Mouse (Mus musculus) liver, embryonic 14.5 days (tissue): ENCODE data around the gene Tdrkh. TPM values are rescaled to one million over a fixed set of nuclear protein-coding genes. Genes with fewer than 3 reads are reported as not detected.

ENCODE experiments used
- ATAC-seq: fragments of 200-750 bp; cut with Nextera tagmentation; 2 replicates; pipeline ENCODE4 v1.8.0; 2017; ENCODE audit warnings: moderate number of reproducible peaks, mild to moderate bottlenecking, moderate library complexity; ENCODE audit not compliant: insufficient read depth
- DNase-seq, 3 experiments: peaks; one replicate each; pipeline ENCODE4 v3.0.0-alpha.2; 2012 to 2013; ENCODE audit warnings: low read depth in 3 of 3, low spot score in 3 of 3
- H3K27ac ChIP-seq: fragments of 300-500 bp; sonication (generic); 2 replicates; pipeline ENCODE4 v1.5.1; 2014; ENCODE audit warnings: moderate library complexity, mild to moderate bottlenecking, control low read depth, inconsistent platforms
- H3K27me3 ChIP-seq: fragments of 300-500 bp; sonication (generic); 2 replicates; pipeline ENCODE4 v1.6.1; 2014; ENCODE audit warnings: mild to moderate bottlenecking, low read length, moderate library complexity; ENCODE audit not compliant: control insufficient read depth, insufficient read depth
- H3K36me3 ChIP-seq: fragments of 300-500 bp; sonication (generic); replicated peaks from 2 replicates; pipeline ENCODE4 v1.6.1; 2014; ENCODE audit warnings: low read depth; ENCODE audit not compliant: control insufficient read depth, insufficient read depth
- H3K4me1 ChIP-seq, 2 experiments: fragments of 200-500 bp in 1 of 2; fragments of 300-500 bp in 1 of 2; sonication (generic) in 1 of 2; replicated peaks; 2 replicates each; pipeline ENCODE4 v1.6.1; 2012 to 2014; ENCODE audit warnings: antibody characterized with exemption in 1 of 2, inconsistent platforms in 1 of 2, low read length in 1 of 2; ENCODE audit not compliant: control insufficient read depth in 2 of 2, insufficient read depth in 2 of 2
- H3K4me2 ChIP-seq: fragments of 300-500 bp; sonication (generic); 2 replicates; pipeline ENCODE4 v1.6.1; 2014; ENCODE audit warnings: low read depth, mild to moderate bottlenecking, control low read depth, moderate library complexity
- H3K4me3 ChIP-seq, 2 experiments: fragments of 200-500 bp in 1 of 2; fragments of 300-500 bp in 1 of 2; sonication (generic) in 1 of 2; 2 replicates each; pipeline ENCODE4 v1.5.1; 2012 to 2014; ENCODE audit warnings: low read depth in 2 of 2, low read length in 2 of 2, mild to moderate bottlenecking in 2 of 2, control low read depth in 1 of 2, inconsistent platforms in 1 of 2, moderate library complexity in 1 of 2; ENCODE audit not compliant: insufficient read depth in 1 of 2
- H3K9ac ChIP-seq: fragments of 300-500 bp; sonication (generic); replicated peaks from 2 replicates; pipeline ENCODE4 v1.6.1; 2014; ENCODE audit warnings: mild to moderate bottlenecking, control low read depth, moderate library complexity
- H3K9me3 ChIP-seq: fragments of 300-500 bp; sonication (generic); 2 replicates; pipeline ENCODE4 v1.6.1; 2016; ENCODE audit warnings: low read length, mixed read lengths; ENCODE audit not compliant: control insufficient read depth
- CTCF ChIP-seq: IDR thresholded peaks from 2 replicates; pipeline ENCODE4 v1.5.1; 2016; ENCODE audit warnings: antibody characterized with exemption, low read depth, control low read depth
- EP300 ChIP-seq: IDR thresholded peaks from 2 replicates; pipeline ENCODE4 v1.6.1; 2016; ENCODE audit warnings: antibody characterized with exemption, low read depth
- WGBS: fragments of 180-500 bp; shearing (Covaris S2); extraction: QIAGEN DNeasy Blood & Tissue Kit; methylation state at CpG from one replicate; pipeline ENCODE4 v1.1.7; 2014; ENCODE audit not compliant: insufficient replicate concordance; 5-methylcytosine and 5-hydroxymethylcytosine counted together
- polyA plus RNA-seq, 2 experiments: library from polyadenylated mRNA; depleted of rRNA in 1 of 2; stranded (reverse) in 1 of 2; unstranded in 1 of 2; fragments of >200 nt; fragmentation: Nextera tagmentation in 1 of 2; extraction: Ambion mirVana in 1 of 2; gene quantifications; 2 replicates each; pipeline versions ENCODE4 v1.2.1 to v1.2.3; 2012 to 2014

Gene Tdrkh
- polyA plus RNA-seq, 2 experiments = 3.0 to 9.0 TPM

DNA sequence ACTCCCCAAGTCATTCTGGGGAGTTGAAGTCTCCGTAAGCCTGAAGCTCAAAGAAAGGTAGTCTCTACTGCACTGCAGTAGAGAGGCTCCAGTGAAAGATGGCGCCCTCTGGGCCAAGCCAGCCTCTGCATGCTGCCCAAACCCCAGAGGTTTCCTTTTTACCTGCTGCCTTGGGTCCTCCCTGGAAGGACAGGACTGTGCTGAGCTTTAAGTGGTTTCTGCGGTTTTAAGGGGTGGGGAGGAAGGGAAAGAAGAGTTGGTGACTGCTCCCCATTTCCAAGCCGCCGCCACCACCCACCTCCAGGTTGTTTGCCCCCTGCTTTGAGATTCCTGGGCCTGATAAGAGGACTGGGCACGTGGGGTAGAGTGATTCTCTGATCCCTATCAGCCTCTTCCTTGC, 44.4 kb upstream of the Tdrkh start:
- Histone ChIP-seq H3K36me3 (no peaks in the 10 kb centered on the region), H3K27ac (no peak overlapping the region), H3K9me3 (no peaks in the 10 kb centered on the region), H3K9ac (no peak overlapping the region), H3K4me2 (no peak overlapping the region), H3K4me3 (no peak overlapping the region), H3K27me3 (peaks cover 12% of the 10 kb centered on the region), H3K4me1 (no peaks in the 10 kb centered on the region; a peak in 1 of 4 replicates)
- WGBS = 39% methylated on average over 6 of the region's 6 CpGs
- TF ChIP-seq EP300 (no peak), CTCF (no peak)
- ATAC-seq = no peak
- DNase-seq = no peak

DNA sequence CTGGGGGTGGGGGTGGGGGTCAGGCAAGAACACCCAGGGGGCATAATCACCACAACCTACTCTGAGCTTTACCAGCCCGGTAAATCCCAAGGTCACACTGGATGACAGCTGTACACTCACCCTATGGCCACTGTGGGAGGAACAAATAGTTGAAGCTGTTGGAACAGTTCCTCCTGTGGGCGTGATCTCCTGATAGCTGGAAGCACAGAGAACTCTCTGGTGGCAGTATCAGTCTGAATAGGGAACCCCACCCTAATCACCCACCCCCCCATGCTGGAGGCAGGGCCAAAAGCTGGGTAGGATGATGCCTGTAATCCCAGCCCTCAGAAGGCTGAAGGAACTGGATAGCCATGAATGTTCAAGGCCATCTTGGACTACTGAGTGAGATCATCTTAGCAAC, 43.4 kb upstream of the Tdrkh start:
- 22% methylated on average over 2 of the region's 2 CpGs for WGBS
- DNase-seq = peak in 1 of 3 experiments; percentile 5
- no peak overlapping the region for H3K27ac ChIP-seq

DNA sequence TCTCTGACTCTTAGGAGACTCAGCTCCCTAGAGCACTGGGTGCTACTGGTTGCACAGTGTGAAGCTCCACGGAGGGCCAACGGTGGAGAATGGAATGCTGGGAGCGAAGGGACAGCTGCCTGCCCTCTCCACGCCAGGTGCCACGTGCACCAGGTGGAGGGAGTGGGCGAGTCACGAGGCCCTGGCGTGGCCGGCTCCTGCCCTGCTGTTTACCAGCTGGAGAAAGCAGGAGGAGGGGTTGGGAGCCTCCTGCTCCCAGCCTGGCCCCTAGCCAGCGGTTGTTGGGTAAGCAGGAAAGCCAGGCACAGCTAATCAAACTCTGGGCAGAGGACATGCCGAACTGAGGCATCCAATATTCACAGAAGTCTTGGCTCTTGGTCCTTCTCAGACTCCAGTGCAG, 41.4 kb upstream of the Tdrkh start:
- no peak overlapping the region for H3K9ac ChIP-seq
- H3K9me3 ChIP-seq = no peaks in the 10 kb centered on the region
- ATAC-seq (peak; percentile 57), DNase-seq (peak; percentile 17 to 39 (median 23))
- H3K27ac ChIP-seq = no peak overlapping the region
- H3K27me3 ChIP-seq = no peaks in the 10 kb centered on the region
- WGBS = 14% methylated on average over 11 of the region's 11 CpGs
- no peaks in the 10 kb centered on the region; a peak in 1 of 4 replicates for H3K4me1 ChIP-seq
- TF ChIP-seq CTCF (no peak), EP300 (no peak)
- no peak overlapping the region for H3K4me2 ChIP-seq
- no peaks in the 10 kb centered on the region for H3K36me3 ChIP-seq
- no peak overlapping the region for H3K4me3 ChIP-seq

More for the DNA sequence above, 43.4 kb upstream of the Tdrkh start:
- no peak for ATAC-seq
- no peak overlapping the region for H3K4me3 ChIP-seq
- no peaks in the 10 kb centered on the region; a peak in 1 of 4 replicates for H3K4me1 ChIP-seq
- TF ChIP-seq EP300 (no peak), CTCF (no peak)
- H3K27me3 ChIP-seq = peaks cover 1% of the 10 kb centered on the region
- H3K9ac ChIP-seq = no peak overlapping the region
- H3K36me3 ChIP-seq = no peaks in the 10 kb centered on the region
- H3K9me3 ChIP-seq = no peaks in the 10 kb centered on the region
- no peak overlapping the region for H3K4me2 ChIP-seq

DNA sequence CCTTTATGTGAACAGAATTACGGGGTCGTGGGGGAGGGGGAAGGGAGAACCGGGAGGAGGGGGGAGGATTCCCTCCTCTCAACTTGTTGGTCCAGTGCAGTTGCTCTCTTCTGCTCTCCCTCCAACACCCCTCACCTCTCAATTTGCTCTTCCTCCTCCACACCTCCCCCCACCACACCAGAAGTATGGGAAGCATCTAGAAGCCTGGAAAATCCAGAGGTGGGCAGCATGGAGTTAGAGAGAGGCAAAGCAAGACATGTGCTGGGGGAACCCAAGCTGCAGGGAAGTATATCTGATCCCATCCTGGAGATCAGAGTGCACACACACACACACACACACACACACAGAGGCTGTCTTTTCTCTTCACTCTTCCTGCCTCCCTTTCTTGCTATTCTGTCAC, 41.0 kb upstream of the Tdrkh start:
- Histone ChIP-seq H3K4me3 (no peak overlapping the region), H3K4me1 (no peaks in the 10 kb centered on the region; a peak in 1 of 4 replicates), H3K27me3 (no peaks in the 10 kb centered on the region), H3K9ac (no peak overlapping the region), H3K4me2 (no peak overlapping the region), H3K27ac (no peak overlapping the region), H3K9me3 (no peaks in the 10 kb centered on the region), H3K36me3 (no peaks in the 10 kb centered on the region)
- DNase-seq (no peak), ATAC-seq (no peak)
- 4% methylated on average over 3 of the region's 3 CpGs for WGBS
- TF ChIP-seq EP300 (no peak), CTCF (no peak)

DNA sequence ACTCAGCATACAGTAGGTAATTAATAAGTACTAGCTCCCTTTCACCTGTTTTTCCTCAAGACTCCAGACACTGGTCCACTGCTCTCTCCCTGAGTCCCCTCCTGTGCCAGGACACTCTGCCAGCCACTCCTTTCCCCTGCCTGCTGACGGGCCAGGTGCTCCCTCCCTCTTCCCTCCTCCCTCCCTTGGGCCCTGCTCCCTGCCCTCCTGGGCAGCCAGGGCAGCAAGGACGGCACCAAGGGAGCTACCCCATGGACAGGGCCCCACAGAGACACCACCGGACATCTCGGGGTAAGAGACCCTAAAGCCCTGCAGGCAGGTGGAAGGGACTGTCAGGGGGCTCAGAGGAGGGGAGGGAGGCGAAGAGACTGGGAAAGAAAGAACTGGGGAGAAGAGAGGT, 40.4 kb upstream of the Tdrkh start, which contains the start of gene Rorc:
Gene Rorc (plus strand): TSS at position 154 of the 400 bp plus-strand sequence.
- ATAC-seq = no peak
- 26% methylated on average over 5 of the region's 5 CpGs for WGBS

More for the DNA sequence above, 40.4 kb upstream of the Tdrkh start, which contains the start of gene Rorc:
- H3K36me3 ChIP-seq = no peaks in the 10 kb centered on the region
- no peaks in the 10 kb centered on the region; a peak in 1 of 4 replicates for H3K4me1 ChIP-seq
- H3K27me3 ChIP-seq = no peaks in the 10 kb centered on the region
- DNase-seq = no peak
- no peak within 1 kb of the TSS for H3K4me3 ChIP-seq
- H3K9me3 ChIP-seq = no peaks in the 10 kb centered on the region
- no peak within 1 kb of the TSS for H3K9ac ChIP-seq
- no peak within 1 kb of the TSS for H3K27ac ChIP-seq
- 0 out of 2 replicates have a peak within 1 kb of the TSS, but pooled peaks have one; percentile 8 for H3K4me2 ChIP-seq
- TF ChIP-seq EP300 (no peak), CTCF (no peak)
